In genomic region chr1:121047406-121047805, GRCm38 (mm10) we compare ENCODE assay signal across 20 mouse cellular contexts.
DNase-seq lines count a peak whose midpoint lies in the region; ATAC-seq lines count a peak whose summit lies in the region.
"Had no signal": no experiment of that assay in that cellular context is flagged by ENCODE, and none has a peak within 500 bp of the region (broad histone marks: within the 10 kb centered on the region; RNA-seq: fewer than 3 reads in every experiment).

No protein-coding gene starts in this region.

- H3K9ac ChIP-seq in kidney, embryonic 15.5 days, result no peak overlapping the region
- H3K9ac ChIP-seq: liver, postnatal 0 days; neural tube, embryonic 13.5 days had no signal

- no peak overlapping the region for H3K4me3 ChIP-seq in kidney, embryonic 15.5 days (replicated peaks)
- H3K4me3 ChIP-seq: midbrain, embryonic 10.5 days; neural tube, embryonic 13.5 days had no signal

- H3K9me3 ChIP-seq in kidney, embryonic 15.5 days (replicated peaks), result no peaks in the 10 kb centered on the region
- H3K9me3 ChIP-seq: midbrain, embryonic 10.5 days; neural tube, embryonic 13.5 days had no signal

- H3K27me3 ChIP-seq in kidney, embryonic 15.5 days, result peaks cover 7% of the 10 kb centered on the region; the same call in 1 of the 2 replicates

- DNase-seq in kidney, postnatal 10 days, result no peak
- DNase-seq in right cerebral cortex, adult 2 months (ENCODE audit: low spot score in 2 of 2), result peak; percentile 22 to 31
- no peak for DNase-seq in right cerebral cortex, postnatal 14 days
- DNase-seq in layer of hippocampus, postnatal 36 days, result peak; percentile 22 to 46
- peak; percentile 68 for DNase-seq in telencephalon, adult 2 months (ENCODE audit: low read depth, low spot score)
- DNase-seq in ovary, postnatal 14 days (ENCODE audit: low spot score), result no peak
- no peak for DNase-seq in kidney, adult 9 months
- DNase-seq: adrenal gland, postnatal 25 days; cerebellum, adult 9-10 months; heart, adult 18-20 months; heart, postnatal 4 days; kidney, adult 18-20 months; liver, postnatal 0 days; thymus, postnatal 25 days had no signal

- peak overlapping the region; percentile 45 for H3K27ac ChIP-seq in kidney, embryonic 15.5 days
- H3K27ac ChIP-seq: midbrain, embryonic 10.5 days; neural tube, embryonic 13.5 days had no signal

- no peak overlapping the region for H3K4me2 ChIP-seq in kidney, embryonic 15.5 days
- H3K4me2 ChIP-seq: neural tube, embryonic 13.5 days had no signal

- peaks cover 13% of the 10 kb centered on the region; the same call in 1 of the 2 replicates for H3K4me1 ChIP-seq in kidney, embryonic 15.5 days

- H3K36me3 ChIP-seq in kidney, embryonic 15.5 days, result no peaks in the 10 kb centered on the region
- H3K36me3 ChIP-seq: midbrain, embryonic 10.5 days; neural tube, embryonic 13.5 days had no signal

- WGBS in kidney, embryonic 15.5 days, result 42% methylated on average over 2 of the region's 2 CpGs

- no peak for ATAC-seq in kidney, embryonic 15.5 days (replicated peaks; ENCODE audit: low FRiP score)
- ATAC-seq: activated CD4-positive, CD25-positive, alpha-beta regulatory T cell, adult 4 months; hindbrain, embryonic 16.5 days; liver, postnatal 0 days; Patski had no signal

Comparison
In these comparisons a context has a peak if more than half of its experiments do, and no peak if none do; other contexts are left out.
1. DNase-seq: peak in right cerebral cortex, adult 2 months (2 of 2), layer of hippocampus, postnatal 36 days (2 of 2) and telencephalon, adult 2 months (single experiment); none in kidney, postnatal 10 days (single experiment), right cerebral cortex, postnatal 14 days (single experiment), ovary, postnatal 14 days (single experiment) and kidney, adult 9 months (single experiment).